Mouse (Mus musculus): Measurements from ENCODE around the gene Ggn. TPM values are rescaled to one million over a fixed set of nuclear protein-coding genes. Genes with fewer than 3 reads are reported as not detected.
"Not testable (repeated sequence)": the region's sequence is repeated elsewhere in the genome, so short reads cannot be mapped to it uniquely, and the experiment has no call there.

Ggn gene
- 1 to 10 TPM; 1.2 to 1.3 TPM for total RNA-seq (2021)
- long read RNA-seq, experiment 1: 0 reads
- long read RNA-seq, experiment 2: 0 reads

DNA sequence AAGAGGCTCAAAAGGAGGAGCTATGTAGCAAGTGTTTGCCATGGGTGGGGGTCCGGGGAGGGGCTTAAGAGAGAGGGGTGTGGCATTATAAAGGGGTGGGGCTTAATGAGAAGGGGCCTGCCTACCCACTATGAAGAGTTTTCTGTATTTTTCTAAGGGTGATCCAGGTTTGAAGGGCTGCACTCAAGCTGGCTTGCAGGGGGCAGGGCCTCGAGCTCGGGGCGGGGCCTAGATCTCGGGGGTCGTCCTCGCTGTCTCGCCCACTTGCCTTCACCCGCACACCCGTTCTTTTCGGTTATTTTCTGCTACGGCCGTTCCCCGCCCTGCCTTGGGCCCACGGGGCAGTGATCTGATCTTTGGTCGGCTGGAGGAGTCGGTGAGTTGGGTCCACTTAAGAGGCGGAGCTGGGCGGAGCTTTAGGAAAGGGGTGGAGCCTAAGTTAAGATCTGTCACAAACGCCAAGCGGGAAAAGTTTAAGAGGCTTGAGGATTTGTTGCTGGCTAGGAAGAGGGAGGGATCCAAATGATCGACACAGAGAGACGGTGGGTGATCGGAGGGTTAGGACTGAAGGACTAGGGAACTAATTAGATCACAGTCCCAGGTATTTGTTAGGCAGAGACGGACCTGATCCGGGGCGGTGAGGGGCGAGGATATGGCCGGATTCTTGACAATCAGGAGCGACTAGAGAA, at the start of gene Ggn, which contains the start of gene Spred3:
Gene Ggn (plus strand): TSS at position 145 of the 689 bp plus-strand sequence.
Gene Spred3 (minus strand): TSS at position 346 of the 689 bp plus-strand sequence.
- DNase-seq (ENCODE audit: low spot score in 2 of 2): peak; percentile 58 to 59

- no peak for DNase-seq (ENCODE audit: low spot score in 2 of 2)
These were observed 47.2 kb upstream of the Ggn start for GRCm38 (mm10) chr7:29122821-29123220.

DNA sequence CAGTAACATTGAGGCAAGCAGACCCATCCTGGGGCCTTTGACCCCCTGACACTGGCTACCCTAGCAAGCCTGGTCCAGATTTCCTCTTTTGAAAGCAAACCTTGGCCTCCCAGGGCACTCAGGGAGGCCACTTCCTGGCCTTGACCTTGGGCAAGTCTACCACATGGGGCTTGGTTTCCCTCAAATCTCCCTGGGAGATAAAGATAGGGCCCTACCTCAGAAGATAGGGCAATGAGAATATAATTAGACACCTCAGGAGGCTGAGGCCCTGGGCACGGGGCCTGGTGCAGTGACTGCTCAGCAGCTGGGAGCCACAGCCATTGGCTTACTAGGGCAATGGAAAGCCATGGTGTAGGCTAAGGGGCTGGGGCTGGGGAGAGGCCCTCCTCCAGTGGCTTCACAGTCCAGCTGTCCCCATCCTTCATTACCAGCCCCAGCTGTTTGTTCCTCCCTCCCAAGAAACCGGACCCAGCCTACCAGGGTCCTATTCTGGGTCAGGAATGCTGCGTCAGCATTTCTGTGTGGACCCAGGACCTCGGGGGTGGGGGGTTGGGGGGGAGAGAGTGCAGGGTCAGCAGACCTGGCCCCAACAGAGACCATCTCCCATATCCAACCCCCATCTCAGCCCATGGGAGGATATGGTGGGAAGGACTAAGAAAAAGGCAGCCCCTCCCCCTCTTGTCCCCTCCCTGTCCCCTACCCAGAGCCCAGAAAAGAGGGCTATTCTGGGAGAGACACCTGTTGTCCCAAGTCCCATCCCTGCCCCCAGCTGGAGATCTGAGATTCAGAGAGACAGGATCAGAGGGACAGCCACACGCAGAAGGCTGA, 46.3 kb upstream of the Ggn start:
- DNase-seq (ENCODE audit: low spot score in 2 of 2): no peak

DNA sequence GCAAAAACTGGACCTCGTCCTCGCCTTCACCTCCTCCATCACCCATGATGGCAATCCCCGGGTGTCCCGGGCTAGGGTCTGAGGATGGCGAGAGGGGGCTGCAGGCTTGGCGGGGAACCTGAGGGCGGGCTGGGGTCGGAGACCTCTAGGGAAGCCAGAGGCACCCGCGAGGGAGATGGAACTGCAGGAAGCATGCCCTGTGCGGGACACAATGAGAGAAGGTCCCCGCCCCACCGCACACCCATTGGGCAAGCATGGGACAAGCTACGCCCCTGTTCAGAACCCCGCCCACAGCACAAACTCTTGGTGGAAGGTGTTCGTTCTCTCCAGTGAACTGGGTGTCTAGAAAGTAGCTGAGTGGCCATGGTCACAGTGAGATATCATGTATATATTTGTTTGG, 45.0 kb upstream of the Ggn start, which contains the start of gene Ryr1:
Gene Ryr1 (minus strand): TSS at position 210 of the 400 bp plus-strand sequence.
- DNase-seq (ENCODE audit: low spot score in 2 of 2): no peak

GRCm38 (mm10) chr7:29126173-29126915, 43.7 kb upstream of the Ggn start:
- DNase-seq (ENCODE audit: low spot score in 2 of 2): peak; percentile 18 to 23

DNA sequence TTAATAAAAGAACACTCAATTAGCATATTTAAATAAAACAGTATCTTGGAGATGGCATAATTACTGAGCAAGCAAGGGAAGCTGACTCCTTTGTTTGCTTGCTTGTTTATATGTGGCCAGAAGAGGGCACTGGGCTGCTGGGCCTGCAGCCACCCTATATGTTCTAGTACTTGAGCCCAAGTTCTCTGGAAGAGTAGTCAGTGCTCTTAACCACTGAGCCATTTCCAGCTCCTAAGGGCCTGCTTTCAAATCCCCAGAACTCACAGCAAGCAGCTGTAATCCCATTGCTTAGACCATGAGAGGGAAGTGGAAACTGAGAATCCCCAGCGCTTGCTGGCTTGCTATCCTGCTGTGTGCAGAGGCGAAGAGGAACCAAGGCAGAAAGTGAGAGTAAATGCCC, 41.3 kb upstream of the Ggn start:
- DNase-seq (ENCODE audit: low spot score in 2 of 2): no peak

DNA sequence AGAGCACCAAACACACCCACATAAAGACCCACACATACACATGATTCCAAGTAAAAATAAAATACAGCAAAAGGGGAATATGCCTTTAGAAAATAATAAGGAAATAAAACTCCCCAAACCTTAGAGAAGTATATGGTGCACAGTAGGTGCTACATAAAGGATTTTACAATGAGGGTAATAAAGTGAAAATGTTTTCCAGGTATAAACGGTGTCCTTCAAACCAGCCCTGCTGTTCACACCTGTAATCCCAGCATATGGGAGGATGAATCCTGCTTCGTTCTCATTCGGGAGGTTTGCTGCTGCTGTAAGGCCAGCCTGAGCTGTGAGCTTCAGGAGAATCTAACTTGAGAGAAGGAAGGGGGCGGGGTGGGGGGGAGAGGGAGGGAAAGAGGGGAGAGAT, 35.8 kb upstream of the Ggn start:
- no peak for DNase-seq (ENCODE audit: low spot score in 2 of 2)

GRCm38 (mm10) chr7:29134693-29135386, 35.2 kb upstream of the Ggn start, which contains the start of gene Rasgrp4:
Gene Rasgrp4 (plus strand): TSS chr7:29134851.
- DNase-seq (ENCODE audit: low spot score in 2 of 2): peak in 1 of 2 experiments; percentile 20

DNA sequence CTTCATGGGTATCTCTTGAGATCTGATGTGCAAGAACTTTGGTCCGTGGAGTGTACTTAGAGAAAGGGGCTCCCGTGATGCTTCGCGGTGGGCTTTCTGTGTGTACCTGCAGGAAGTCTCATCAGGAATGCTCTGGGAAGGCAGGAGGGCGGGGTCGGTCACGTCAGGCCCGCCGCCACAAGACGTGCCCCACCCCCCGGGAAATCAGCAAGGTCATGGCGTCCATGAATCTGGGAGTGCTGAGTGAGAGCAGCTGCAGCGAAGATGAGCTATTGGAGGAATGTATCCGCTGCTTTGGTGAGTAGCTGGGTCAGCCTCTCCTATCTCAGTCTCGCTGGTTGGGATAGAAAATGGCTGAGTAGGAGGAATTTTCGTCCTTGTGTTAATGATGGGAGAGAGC, 32.6 kb upstream of the Ggn start:
- DNase-seq (ENCODE audit: low spot score in 2 of 2): no peak

DNA sequence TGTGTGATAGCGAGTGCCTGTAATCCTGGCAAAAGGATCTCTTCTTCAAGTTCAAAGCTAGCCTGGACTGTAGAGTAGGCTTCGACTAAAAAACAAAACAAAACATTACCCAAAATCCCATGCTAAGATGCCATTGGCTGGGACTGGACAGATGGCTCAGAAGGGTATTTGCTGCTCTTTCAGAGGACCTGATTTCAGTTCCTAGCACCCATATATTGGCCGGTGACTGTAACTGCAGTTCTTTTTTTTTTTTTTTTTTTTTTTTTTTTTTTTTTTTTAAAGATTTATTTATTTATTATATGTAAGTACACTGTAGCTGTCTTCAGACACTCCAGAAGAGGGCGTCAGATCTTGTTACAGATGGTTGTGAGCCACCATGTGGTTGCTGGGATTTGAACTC, 30.8 kb upstream of the Ggn start:
- not testable (repeated sequence) for DNase-seq (ENCODE audit: low spot score in 2 of 2)

GRCm38 (mm10) chr7:29141416-29141815, 28.6 kb upstream of the Ggn start:
- no peak for DNase-seq (ENCODE audit: low spot score in 2 of 2)

GRCm38 (mm10) chr7:29144006-29144405, 26.0 kb upstream of the Ggn start:
- DNase-seq (ENCODE audit: low spot score in 2 of 2): no peak

- no peak for DNase-seq (ENCODE audit: low spot score in 2 of 2)
These were observed 23.2 kb upstream of the Ggn start for GRCm38 (mm10) chr7:29146625-29147367.

- DNase-seq (ENCODE audit: low spot score in 2 of 2): no peak
These were observed 21.2 kb upstream of the Ggn start for GRCm38 (mm10) chr7:29148771-29149170.

DNA sequence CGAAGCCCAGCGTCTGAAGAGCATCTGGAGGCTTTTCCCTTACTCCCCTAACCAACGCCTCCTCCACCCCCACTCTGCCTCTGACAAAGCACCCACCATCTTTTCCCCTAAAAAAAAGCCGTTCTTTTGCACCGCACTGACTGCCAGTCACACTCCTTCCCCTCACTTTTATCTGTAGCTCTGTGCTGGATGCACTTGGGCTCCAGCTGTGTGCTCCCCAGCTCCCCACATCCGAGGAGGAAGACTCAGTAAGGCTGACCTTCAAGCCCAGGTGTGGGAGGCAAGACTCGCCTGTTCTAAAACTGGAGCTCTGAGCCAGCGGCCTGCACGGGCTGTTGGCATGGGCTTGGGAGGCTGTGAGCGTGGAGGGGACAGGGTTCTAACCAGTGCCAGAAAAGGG, 18.5 kb upstream of the Ggn start:
- DNase-seq (ENCODE audit: low spot score in 2 of 2): no peak

GRCm38 (mm10) chr7:29154018-29154720, 15.8 kb upstream of the Ggn start:
- DNase-seq (ENCODE audit: low spot score in 2 of 2): no peak

DNA sequence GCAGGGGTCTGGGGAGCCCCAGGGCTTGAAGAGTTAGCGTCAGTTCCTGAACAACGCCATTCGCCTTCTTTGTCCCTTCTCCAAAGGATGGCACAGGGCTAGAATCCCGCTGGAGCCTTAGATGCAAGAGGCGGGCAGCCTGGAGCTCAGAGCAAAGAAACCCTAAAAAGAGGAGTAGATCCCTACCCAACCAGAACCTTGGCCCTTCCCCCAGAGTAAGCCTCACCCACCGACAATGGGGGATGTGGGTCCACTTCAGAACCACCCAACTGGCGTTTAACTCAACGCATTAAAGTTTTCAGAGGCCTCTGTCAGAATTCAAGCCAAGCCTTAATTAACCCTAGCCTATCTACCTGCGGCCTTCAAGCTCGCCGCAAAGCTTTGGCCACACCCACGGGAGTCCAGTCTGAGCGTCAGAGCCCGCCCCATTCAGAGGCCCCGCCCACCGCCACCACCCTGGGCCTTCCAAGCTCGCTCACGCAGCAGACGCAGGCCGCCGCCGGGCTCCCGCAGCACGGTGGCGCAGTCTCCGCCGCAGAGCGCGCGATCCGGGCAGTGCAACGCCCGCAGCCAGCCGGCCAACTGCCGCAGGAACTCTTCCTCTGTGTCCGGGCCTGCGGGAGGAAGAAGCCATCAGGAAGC, 14.7 kb upstream of the Ggn start:
- peak; percentile 82 to 90 for DNase-seq (ENCODE audit: low spot score in 2 of 2)

GRCm38 (mm10) chr7:29155838-29156782, 13.9 kb upstream of the Ggn start, which contains the start of gene Fam98c:
Gene Fam98c (minus strand): TSS chr7:29156234.
- peak; percentile 80 to 81 for DNase-seq (ENCODE audit: low spot score in 2 of 2)
